ENCODE assay signal across 8 mouse cellular contexts in genomic region chr8:85839916-85840656, GRCm38 (mm10). TPM values are rescaled to one million over a fixed set of nuclear protein-coding genes. Genes with fewer than 3 reads are reported as not detected.
A peak's percentile ranks its signal among the peaks of the same experiment; 100 is the strongest.
DNase-seq lines count a peak whose midpoint lies in the region; ATAC-seq lines count a peak whose summit lies in the region.

No protein-coding gene starts in this region.

- WGBS in hindbrain, embryonic 16.5 days = under 1% methylated on average over 21 of the region's 21 CpGs

- H3K27ac ChIP-seq in hindbrain, embryonic 16.5 days (ENCODE audit: low read depth, low read length) = peak overlapping the region; percentile 97

- peaks cover 8% of the 10 kb centered on the region; the same call in 1 of the 2 replicates for H3K36me3 ChIP-seq in hindbrain, embryonic 16.5 days (ENCODE audit: control insufficient read depth, insufficient read depth, low read length)

- H3K27me3 ChIP-seq in hindbrain, embryonic 16.5 days (replicated peaks; ENCODE audit: control insufficient read depth, insufficient read depth, low read length) = no peaks in the 10 kb centered on the region

- ATAC-seq in cerebellum, adult (ENCODE audit: insufficient number of reproducible peaks, low FRiP score, low TSS enrichment) = peak; percentile 89; the same call in 1 of the 2 replicates
- no peak; the same call in 1 of the 2 replicates for ATAC-seq in hindbrain, embryonic 16.5 days
- peak; percentile 58 for ATAC-seq in monocyte, adult 5-6 weeks (replicated peaks; ENCODE audit: insufficient number of reproducible peaks, low FRiP score, low TSS enrichment, poor library complexity, severe bottlenecking)

- no peaks in the 10 kb centered on the region for H3K9me3 ChIP-seq in hindbrain, embryonic 16.5 days (ENCODE audit: control insufficient read depth, low read length)

- peak overlapping the region; percentile 56 for H3K4me2 ChIP-seq in hindbrain, embryonic 16.5 days (ENCODE audit: low read length)

- peak overlapping the region; percentile 90 for H3K9ac ChIP-seq in hindbrain, embryonic 16.5 days (ENCODE audit: low read depth, low read length)

- no peak for DNase-seq in cerebellum, adult 9-11 months
- DNase-seq in retina, adult 2 months (ENCODE audit: low read depth, low spot score) = peak; percentile 3
- no peak for DNase-seq in retina, embryonic 14.5 days (ENCODE audit: low spot score)
- DNase-seq in urinary bladder, postnatal 14 days (ENCODE audit: low spot score) = no peak
- no peak for DNase-seq in cerebellum, adult 11-12 months

- H3K4me3 ChIP-seq in hindbrain, embryonic 16.5 days (ENCODE audit: low read length) = peak overlapping the region; percentile 81

- peaks cover 15% of the 10 kb centered on the region for H3K4me1 ChIP-seq in hindbrain, embryonic 16.5 days (ENCODE audit: control insufficient read depth, insufficient read depth, low read depth, low read length)

RNA-seq across cellular contexts. Expression of gene Itfg1, which starts 0.6 kb away (rescaled TPM):
- 196 and 207 TPM in 2 replicates for polyA plus RNA-seq in hindbrain, embryonic 16.5 days (2015; fragmentation: Nextera tagmentation; extraction: Ambion mirVana)
- total RNA-seq in monocyte, adult 5-6 weeks (2017) = 39.3 to 47.3 TPM (median 41.7 TPM) in 3 replicates

RNA-seq across cellular contexts. Expression of gene Phkb, which starts 0.7 kb away (rescaled TPM):
- 36.1 and 42.3 TPM in 2 replicates for polyA plus RNA-seq in hindbrain, embryonic 16.5 days (2015; fragmentation: Nextera tagmentation; extraction: Ambion mirVana)
- total RNA-seq in monocyte, adult 5-6 weeks (2017) = 10.3 to 27.5 TPM (median 25.3 TPM) in 3 replicates
